Mouse (Mus musculus) MEL (cell line): ENCODE measurements around the gene Cdkal1.

ENCODE experiments used
- CTCF ChIP-seq, 3 experiments: IDR thresholded peaks in 2 of 3; conservative IDR thresholded peaks in 1 of 3; 2 replicates each; pipeline ENCODE4 v1.5.1; 2011 to 2012; ENCODE audit warnings: low read length in 3 of 3, low read depth in 2 of 3, mild to moderate bottlenecking in 2 of 3, improper control_type of control experiment in 1 of 3, inconsistent platforms in 1 of 3, mixed read lengths in 1 of 3, moderate library complexity in 1 of 3; ENCODE audit not compliant: control insufficient read depth in 1 of 3, insufficient read depth in 1 of 3, poor library complexity in 1 of 3, severe bottlenecking in 1 of 3
- EP300 ChIP-seq, 2 experiments: IDR thresholded peaks; 2 replicates each; pipeline ENCODE4 v1.6.1; 2011; ENCODE audit warnings: improper control_type of control experiment in 2 of 2, low read length in 2 of 2, low read depth in 1 of 2, mild to moderate bottlenecking in 1 of 2
- MAFK ChIP-seq: IDR thresholded peaks from 2 replicates; pipeline ENCODE4 v1.6.1; 2011; ENCODE audit warnings: low read depth, mild to moderate bottlenecking, low read length, improper control_type of control experiment, borderline replicate concordance
- MAZ ChIP-seq: IDR thresholded peaks from 2 replicates; pipeline ENCODE4 v1.6.1; 2012; ENCODE audit warnings: low read depth, mild to moderate bottlenecking, inconsistent platforms, low read length, improper control_type of control experiment
- MXI1 ChIP-seq: IDR thresholded peaks from 2 replicates; pipeline ENCODE4 v1.6.1; 2011; ENCODE audit warnings: mild to moderate bottlenecking, low read depth, low read length, improper control_type of control experiment
- MYC ChIP-seq: IDR thresholded peaks from 2 replicates; pipeline ENCODE4 v1.6.1; 2011; ENCODE audit warnings: low read depth, mild to moderate bottlenecking, low read length, improper control_type of control experiment, moderate library complexity
- POLR2A ChIP-seq, 2 experiments: IDR thresholded peaks; 2 replicates each; pipeline ENCODE4 v1.6.1; 2011 to 2012; ENCODE audit warnings: low read length in 2 of 2, mild to moderate bottlenecking in 2 of 2, control low read depth in 1 of 2, improper control_type of control experiment in 1 of 2, low read depth in 1 of 2, moderate library complexity in 1 of 2; ENCODE audit not compliant: control insufficient read depth in 1 of 2, insufficient read depth in 1 of 2, poor library complexity in 1 of 2
- SIN3A ChIP-seq: IDR thresholded peaks from 2 replicates; pipeline ENCODE4 v1.6.1; 2012; ENCODE audit warnings: low read length, improper control_type of control experiment, inconsistent platforms
- ZNF384 ChIP-seq: IDR thresholded peaks from 2 replicates; pipeline ENCODE4 v1.6.1; 2012; ENCODE audit warnings: low read depth, mild to moderate bottlenecking, inconsistent platforms, low read length, improper control_type of control experiment

DNA sequence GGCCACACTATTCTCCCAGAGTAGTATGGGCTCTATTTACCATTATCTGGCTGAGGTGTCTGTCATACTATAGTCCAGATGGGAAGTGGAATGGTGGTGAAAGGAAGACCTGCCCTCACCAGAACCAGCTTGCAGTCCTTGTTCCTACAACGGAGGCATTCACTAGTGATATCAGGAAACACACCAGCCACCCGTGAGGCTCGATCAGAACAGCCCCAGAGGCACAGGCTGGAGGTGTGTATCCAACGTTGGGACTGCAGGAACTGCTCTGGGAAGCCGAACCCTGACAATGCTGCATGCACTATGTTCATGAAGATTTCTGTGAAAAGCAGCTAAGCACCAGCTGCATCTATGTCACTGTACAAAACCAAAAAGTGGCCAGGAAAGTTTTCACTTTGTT, 321.9 kb downstream of the Cdkal1 start:
- TF ChIP-seq CTCF (IDR thresholded peaks at IDR 0.05 in 2 of 3, conservative IDR thresholded peaks at IDR 0.05 in 1 of 3; ENCODE audit: control insufficient read depth in 1 of 3, insufficient read depth in 1 of 3, low read depth in 2 of 3, low read length in 3 of 3, poor library complexity in 1 of 3, severe bottlenecking in 1 of 3) (no peak), MXI1 (no peak), MYC (no peak), MAFK (no peak), POLR2A (IDR thresholded peaks at IDR 0.05; ENCODE audit: control insufficient read depth in 1 of 2, insufficient read depth in 1 of 2, low read depth in 1 of 2, low read length in 2 of 2, poor library complexity in 1 of 2) (no peak), SIN3A (no peak), EP300 (IDR thresholded peaks at IDR 0.05; ENCODE audit: low read depth in 1 of 2, low read length in 2 of 2) (no peak), ZNF384 (no peak), MAZ (no peak)
